Mouse (Mus musculus): ENCODE data around the gene 4930564D02Rik.
A peak's percentile ranks its signal among the peaks of the same experiment; 100 is the strongest.

4930564D02Rik gene

GRCm38 (mm10) chr3:105114269-105114668 lies 47.6 kb downstream of the 4930564D02Rik start:
- DNase-seq: peak; percentile 83

GRCm38 (mm10) chr3:105116596-105116995 lies 50.0 kb downstream of the 4930564D02Rik start:
- no peak for DNase-seq

DNA sequence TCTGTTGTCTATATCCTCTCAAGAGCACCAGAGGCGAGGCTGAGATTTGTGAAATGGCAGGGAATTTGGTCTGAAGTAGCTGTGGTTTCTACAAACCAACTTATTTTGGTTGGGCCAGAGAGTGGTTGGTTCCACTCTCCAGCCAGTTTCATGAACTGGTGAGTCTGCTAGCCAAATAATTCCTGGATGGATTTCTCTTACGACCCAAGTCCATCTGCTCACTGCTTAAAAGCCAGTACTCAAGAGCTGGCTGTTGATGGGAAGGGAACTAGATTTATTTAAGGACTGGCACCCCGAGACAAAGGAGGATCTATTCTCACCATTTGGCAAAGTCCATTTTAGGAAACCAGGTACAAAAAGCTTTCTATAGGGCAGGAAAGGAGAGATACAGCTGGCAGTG lies 57.1 kb downstream of the 4930564D02Rik start:
- no peak for DNase-seq

GRCm38 (mm10) chr3:105127881-105128280 lies 61.2 kb downstream of the 4930564D02Rik start:
- DNase-seq: no peak
